Mouse (Mus musculus): Measurements from ENCODE around the gene Hist1h3g.

GRCm38 (mm10) chr13:23488400-23489322, 46.6 kb upstream of the Hist1h3g start, which contains the start of gene Btn2a2:
- TF ChIP-seq POLR2A (IDR thresholded peaks at IDR 0.05; ENCODE audit: extremely low read depth, insufficient read depth, low read length) = no peak
- no peak for TF ChIP-seq CTCF (IDR thresholded peaks at IDR 0.05; ENCODE audit: extremely low read depth, insufficient read depth, low read length)

All from cortical plate, adult 2 months (tissue).